Mouse (Mus musculus) limb, embryonic 13.5 days (tissue): ENCODE measurements around the gene Ereg. TPM values are rescaled to one million over a fixed set of nuclear protein-coding genes. Genes with fewer than 3 reads are reported as not detected.

Experiments used
- ATAC-seq: fragments of 200-750 bp; cut with Nextera tagmentation; 2 replicates; pipeline ENCODE4 v1.8.0; 2017; ENCODE audit warnings: low read depth, moderate number of reproducible peaks, moderate TSS enrichment; ENCODE audit not compliant: low FRiP score
- H3K27ac ChIP-seq: fragments of 300-500 bp; sonication (generic); 2 replicates; pipeline ENCODE4 v1.5.1; 2015; ENCODE audit warnings: inconsistent platforms, mild to moderate bottlenecking, moderate library complexity
- H3K27me3 ChIP-seq: fragments of 300-500 bp; sonication (generic); 2 replicates; pipeline ENCODE4 v1.6.1; 2015; ENCODE audit warnings: mild to moderate bottlenecking, inconsistent platforms
- H3K36me3 ChIP-seq: fragments of 300-500 bp; sonication (generic); 2 replicates; pipeline ENCODE4 v1.6.1; 2015; ENCODE audit warnings: inconsistent platforms, mild to moderate bottlenecking, moderate library complexity
- H3K4me1 ChIP-seq: fragments of 300-500 bp; sonication (generic); 2 replicates; pipeline ENCODE4 v1.6.1; 2015; ENCODE audit warnings: inconsistent platforms
- H3K4me2 ChIP-seq: fragments of 300-500 bp; sonication (generic); replicated peaks from 2 replicates; pipeline ENCODE4 v1.6.1; 2015; ENCODE audit warnings: inconsistent platforms, mild to moderate bottlenecking, moderate library complexity
- H3K4me3 ChIP-seq: fragments of 300-500 bp; sonication (generic); 2 replicates; pipeline ENCODE4 v1.5.1; 2015; ENCODE audit warnings: moderate library complexity, mild to moderate bottlenecking, inconsistent platforms
- H3K9ac ChIP-seq: fragments of 300-500 bp; sonication (generic); 2 replicates; pipeline ENCODE4 v1.6.1; 2015; ENCODE audit warnings: mild to moderate bottlenecking, inconsistent platforms
- H3K9me3 ChIP-seq: fragments of 300-500 bp; sonication (generic); 2 replicates; pipeline ENCODE4 v1.6.1; 2016; ENCODE audit warnings: inconsistent platforms
- WGBS: fragments of 180-500 bp; shearing (Covaris S2); methylation state at CpG from one replicate; pipeline ENCODE4 v1.1.7; 2015; 5-methylcytosine and 5-hydroxymethylcytosine counted together
- polyA plus RNA-seq: library from polyadenylated mRNA; unstranded; fragments of >200 nt; fragmentation: Nextera tagmentation; extraction: Ambion mirVana; gene quantifications from 2 replicates; pipeline ENCODE4 v1.2.1, GENCODE M21; 2015

Gene Ereg
- polyA plus RNA-seq, 1 experiment from 2014 or later = not detected

DNA sequence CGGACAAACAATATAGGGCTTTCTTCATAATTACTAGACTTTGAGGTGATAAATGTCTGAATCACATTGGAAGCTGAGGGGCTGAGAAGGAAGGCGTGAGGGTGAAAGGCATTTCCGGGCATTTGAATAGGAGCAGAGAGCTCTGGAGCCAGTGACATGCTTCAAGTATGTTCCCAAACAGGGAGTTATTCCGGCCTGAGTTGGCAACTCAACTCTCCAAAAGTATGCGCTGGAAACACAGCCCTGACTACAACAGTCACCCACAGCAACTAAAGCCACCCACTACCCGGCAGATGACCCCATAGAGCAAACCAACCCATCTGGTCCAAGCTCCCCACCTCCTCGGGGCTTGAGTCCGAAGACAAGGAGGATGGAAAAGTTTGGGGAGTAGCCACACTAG lies 396 bp upstream of the Ereg start:
- no peak overlapping the region for H3K27ac ChIP-seq
- peak overlapping the region; percentile 64 for H3K4me2 ChIP-seq
- ATAC-seq = no peak
- peaks cover 7% of the 10 kb centered on the region for H3K4me1 ChIP-seq
- H3K9ac ChIP-seq = peak overlapping the region; percentile 48
- H3K36me3 ChIP-seq = no peaks in the 10 kb centered on the region
- peaks cover 44% of the 10 kb centered on the region for H3K27me3 ChIP-seq
- 39% methylated on average over 8 of the region's 8 CpGs for WGBS
- H3K9me3 ChIP-seq = no peaks in the 10 kb centered on the region
- peak overlapping the region; percentile 38 for H3K4me3 ChIP-seq

DNA sequence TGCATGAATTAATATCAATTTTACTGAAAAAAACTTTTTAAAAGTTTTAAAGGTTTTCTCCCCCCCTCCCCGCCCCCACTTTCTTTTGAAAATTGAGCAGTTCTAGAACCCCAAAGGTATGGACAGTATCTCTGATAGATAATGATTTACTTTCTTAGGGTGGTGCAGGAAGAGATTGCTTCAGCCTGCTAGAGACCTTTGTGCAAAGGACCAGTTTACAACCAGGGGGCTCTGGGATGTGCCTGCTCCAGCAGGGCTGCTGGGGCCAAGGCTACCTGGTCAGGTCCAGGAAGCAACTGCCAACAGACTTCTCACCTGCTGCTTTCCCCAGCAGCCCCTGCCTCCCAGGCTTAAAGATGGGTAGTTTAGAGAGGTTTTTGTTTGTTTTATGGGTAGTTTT lies 599 bp downstream of the Ereg start:
- H3K9me3 ChIP-seq = no peaks in the 10 kb centered on the region
- peaks cover 44% of the 10 kb centered on the region for H3K27me3 ChIP-seq
- H3K27ac ChIP-seq = no peak overlapping the region
- no peak for ATAC-seq
- H3K4me3 ChIP-seq = no peak overlapping the region
- peaks cover 7% of the 10 kb centered on the region for H3K4me1 ChIP-seq
- 47% methylated on average over 1 of the region's 1 CpGs for WGBS
- no peaks in the 10 kb centered on the region for H3K36me3 ChIP-seq
- peak overlapping the region; percentile 64 for H3K4me2 ChIP-seq
- H3K9ac ChIP-seq = no peak overlapping the region

DNA sequence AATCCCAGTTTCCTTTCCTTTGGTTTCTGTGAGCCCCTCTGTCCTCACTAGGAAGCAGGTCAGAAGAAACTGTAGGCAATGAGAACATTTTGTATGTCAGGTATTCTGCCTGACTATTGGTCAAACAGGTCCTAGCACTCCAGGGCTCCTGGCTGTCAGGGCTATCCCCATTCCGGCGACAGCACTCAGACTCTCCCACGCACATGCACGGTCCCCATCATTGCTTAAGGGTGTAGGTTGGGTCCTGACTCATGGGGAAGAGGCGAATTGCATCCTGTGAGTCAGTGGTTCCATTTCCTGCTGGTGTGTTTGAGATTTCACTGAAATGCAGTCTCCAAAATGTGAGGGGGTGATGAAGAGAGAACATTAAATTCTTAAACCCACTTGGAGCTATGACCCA lies 8.6 kb downstream of the Ereg start:
- Histone ChIP-seq H3K27me3 (no peaks in the 10 kb centered on the region), H3K4me3 (no peak overlapping the region), H3K9ac (no peak overlapping the region), H3K4me2 (no peak overlapping the region), H3K27ac (no peak overlapping the region), H3K4me1 (no peaks in the 10 kb centered on the region), H3K36me3 (no peaks in the 10 kb centered on the region), H3K9me3 (no peaks in the 10 kb centered on the region)
- 76% methylated on average over 5 of the region's 5 CpGs for WGBS
- ATAC-seq = no peak

DNA sequence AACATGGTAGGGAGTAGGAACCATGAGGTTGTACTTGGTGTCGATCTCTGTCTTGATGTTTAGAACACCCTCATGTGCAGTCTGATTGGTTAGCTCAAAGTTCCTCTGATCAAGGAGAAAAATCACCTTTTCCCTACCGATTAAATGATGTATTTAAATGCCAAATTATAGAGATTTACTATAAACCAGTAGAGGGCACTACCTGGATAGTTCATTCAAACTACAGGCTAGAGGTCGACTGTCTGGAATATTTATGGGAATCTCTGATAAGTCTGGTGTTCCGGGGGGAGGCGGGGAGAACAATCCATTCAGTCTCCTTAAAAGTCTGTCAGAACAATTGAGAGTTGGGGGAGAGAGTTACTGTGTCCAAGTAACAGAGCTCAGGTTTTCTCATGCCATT lies 10.9 kb downstream of the Ereg start:
- Histone ChIP-seq H3K4me3 (no peak overlapping the region), H3K9me3 (no peaks in the 10 kb centered on the region), H3K9ac (no peak overlapping the region), H3K27ac (no peak overlapping the region), H3K4me1 (no peaks in the 10 kb centered on the region), H3K36me3 (no peaks in the 10 kb centered on the region), H3K27me3 (no peaks in the 10 kb centered on the region), H3K4me2 (no peak overlapping the region)
- ATAC-seq = no peak
- WGBS = 76% methylated on average over 5 of the region's 5 CpGs

DNA sequence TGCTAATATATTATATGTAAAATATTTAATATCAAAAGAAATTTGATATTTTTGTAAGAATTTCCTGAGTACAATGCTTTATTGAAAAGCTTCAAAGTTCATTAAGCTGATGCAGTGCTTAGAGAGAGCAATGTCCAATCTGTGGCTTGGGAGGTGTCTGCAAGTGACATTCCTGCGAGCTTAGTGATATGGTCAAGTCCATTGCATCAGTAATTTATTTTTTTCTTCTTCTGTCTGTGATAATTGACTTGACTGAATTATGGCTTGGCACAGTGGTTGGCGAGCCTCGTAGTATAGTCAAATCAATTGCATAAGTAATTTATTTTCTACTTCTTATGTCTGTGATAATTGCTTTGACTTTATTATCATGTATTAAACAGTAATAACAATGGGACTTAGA lies 15.9 kb downstream of the Ereg start:
- Histone ChIP-seq H3K27ac (no peak overlapping the region), H3K36me3 (no peaks in the 10 kb centered on the region), H3K9me3 (no peaks in the 10 kb centered on the region), H3K4me2 (no peak overlapping the region), H3K4me1 (no peaks in the 10 kb centered on the region), H3K27me3 (no peaks in the 10 kb centered on the region), H3K9ac (no peak overlapping the region), H3K4me3 (no peak overlapping the region)
- no peak for ATAC-seq
- WGBS = 81% methylated on average over 3 of the region's 3 CpGs

DNA sequence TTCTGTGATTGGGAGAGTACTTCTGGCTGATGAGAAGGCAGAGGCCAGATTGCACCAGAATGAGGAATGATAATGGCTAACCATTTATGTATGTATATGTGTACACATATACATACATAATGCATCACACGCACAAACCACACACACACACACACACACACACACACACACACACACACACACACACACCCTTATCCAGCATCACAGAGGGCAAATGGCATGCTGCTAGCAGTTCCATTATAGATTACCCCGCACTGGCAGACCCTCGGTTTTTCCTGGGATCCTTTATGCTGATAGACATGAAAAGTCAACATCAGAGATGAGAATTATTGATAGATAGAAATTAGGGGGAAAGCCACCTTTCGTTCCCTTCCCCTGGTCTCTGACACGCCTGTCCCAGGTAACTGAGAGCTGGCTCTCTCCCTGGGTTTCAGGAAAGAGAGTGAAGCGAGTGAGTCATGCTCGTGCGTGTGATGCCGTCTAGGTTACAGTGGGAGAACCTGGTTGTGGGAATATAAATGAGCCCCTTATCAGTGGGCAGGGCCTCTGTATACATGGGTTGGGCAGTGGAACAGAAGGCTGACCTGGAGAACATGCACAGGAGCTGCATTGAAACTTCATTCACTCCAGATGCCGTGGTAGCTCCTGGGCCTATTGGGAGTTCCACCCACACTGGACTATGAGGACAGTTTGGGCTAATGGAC lies 23.6 kb downstream of the Ereg start:
- Histone ChIP-seq H3K27me3 (no peaks in the 10 kb centered on the region), H3K4me3 (no peak overlapping the region), H3K27ac (no peak overlapping the region), H3K9ac (no peak overlapping the region), H3K4me2 (no peak overlapping the region), H3K9me3 (no peaks in the 10 kb centered on the region), H3K4me1 (no peaks in the 10 kb centered on the region), H3K36me3 (no peaks in the 10 kb centered on the region)
- whole genome bisulfite sequencing = 90% methylated on average over 10 of the region's 10 CpGs
- ATAC-seq = no peak

DNA sequence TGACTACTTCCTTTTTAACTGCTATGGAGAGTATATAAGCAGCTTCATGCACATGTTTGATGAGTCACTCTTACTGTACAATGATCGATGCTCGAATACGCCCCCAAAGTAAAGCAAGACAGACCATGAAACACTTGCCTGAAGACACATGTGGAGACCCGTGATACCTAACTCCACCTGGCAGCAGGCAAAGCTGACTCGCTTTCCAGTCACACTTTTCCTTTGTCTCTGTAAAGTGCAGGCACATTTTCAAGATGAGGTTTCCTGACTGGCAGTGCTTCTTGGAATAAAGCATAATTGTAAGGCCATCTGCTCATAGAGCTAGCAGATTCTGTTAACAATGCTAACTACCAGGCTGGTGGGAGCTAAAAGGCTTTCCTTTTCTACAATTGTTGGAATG lies 27.3 kb downstream of the Ereg start:
- H3K4me2 ChIP-seq = no peak overlapping the region
- H3K27ac ChIP-seq = no peak overlapping the region
- H3K9ac ChIP-seq = no peak overlapping the region
- no peaks in the 10 kb centered on the region for H3K9me3 ChIP-seq
- no peak for ATAC-seq
- H3K36me3 ChIP-seq = no peaks in the 10 kb centered on the region
- no peaks in the 10 kb centered on the region for H3K27me3 ChIP-seq
- no peak overlapping the region for H3K4me3 ChIP-seq
- no peaks in the 10 kb centered on the region for H3K4me1 ChIP-seq
- WGBS = 92% methylated on average over 5 of the region's 5 CpGs

DNA sequence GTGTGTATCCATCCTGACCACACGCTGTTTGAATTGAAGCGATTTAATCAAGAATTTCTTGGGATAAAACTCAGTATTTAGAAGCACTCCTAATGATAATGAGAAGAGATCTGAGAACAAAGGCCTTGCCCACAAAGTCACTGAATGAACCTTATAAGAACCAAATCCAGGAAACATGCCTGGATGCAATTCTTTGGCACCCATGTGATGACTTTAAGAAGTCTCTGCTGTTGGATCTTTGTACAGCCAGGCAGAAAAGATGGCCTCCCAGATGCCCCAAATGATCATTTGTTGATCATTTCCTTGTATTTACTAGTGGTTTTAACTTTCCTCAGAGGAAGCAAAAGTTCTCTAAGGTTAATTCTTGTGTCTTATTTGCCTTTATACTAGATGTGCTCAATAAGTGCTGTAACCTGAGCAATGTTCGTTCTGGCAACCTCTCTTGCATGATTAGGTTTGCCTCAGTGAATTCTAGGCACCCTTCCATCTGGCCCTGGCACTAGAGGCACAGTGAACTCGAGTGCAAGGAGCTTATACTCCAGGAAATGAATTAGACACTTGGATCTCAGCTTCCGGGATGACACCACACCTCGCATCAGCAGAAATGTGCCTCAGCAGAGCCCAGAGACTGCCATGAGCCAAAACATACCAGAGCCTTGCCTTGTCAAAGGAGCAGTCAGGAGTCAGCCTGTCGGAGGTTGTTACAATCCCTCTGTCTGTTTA lies 29.7 kb downstream of the Ereg start:
- no peaks in the 10 kb centered on the region for H3K27me3 ChIP-seq
- no peaks in the 10 kb centered on the region for H3K36me3 ChIP-seq
- no peaks in the 10 kb centered on the region for H3K9me3 ChIP-seq
- WGBS = 82% methylated on average over 7 of the region's 7 CpGs
- no peak for ATAC-seq
- no peak overlapping the region for H3K9ac ChIP-seq
- no peak overlapping the region for H3K4me3 ChIP-seq
- no peak overlapping the region for H3K27ac ChIP-seq
- no peak overlapping the region for H3K4me2 ChIP-seq
- H3K4me1 ChIP-seq = no peaks in the 10 kb centered on the region

DNA sequence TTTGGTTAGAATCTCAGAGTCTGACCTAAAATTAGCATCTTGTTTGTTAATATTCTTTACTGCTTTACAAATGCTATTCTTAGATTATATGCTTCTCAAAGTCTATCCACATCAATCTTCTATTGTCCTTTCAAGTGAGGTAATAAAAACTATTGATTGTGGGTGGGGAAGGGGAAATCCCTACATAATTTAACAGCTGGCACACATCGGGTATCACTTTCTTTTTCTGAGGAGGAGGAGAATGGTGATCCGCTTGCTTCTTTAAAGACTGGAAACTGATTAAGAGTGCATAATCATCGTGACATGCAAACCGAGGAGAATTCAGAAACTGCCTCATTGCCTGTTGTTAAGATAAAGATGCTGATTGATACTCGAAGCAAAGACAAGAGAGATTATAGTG lies 31.8 kb downstream of the Ereg start:
- no peaks in the 10 kb centered on the region for H3K9me3 ChIP-seq
- no peak overlapping the region for H3K4me3 ChIP-seq
- no peak for ATAC-seq
- no peak overlapping the region for H3K27ac ChIP-seq
- H3K4me1 ChIP-seq = no peaks in the 10 kb centered on the region
- 82% methylated on average over 5 of the region's 5 CpGs for WGBS
- H3K4me2 ChIP-seq = no peak overlapping the region
- H3K27me3 ChIP-seq = no peaks in the 10 kb centered on the region
- H3K9ac ChIP-seq = no peak overlapping the region
- no peaks in the 10 kb centered on the region for H3K36me3 ChIP-seq

DNA sequence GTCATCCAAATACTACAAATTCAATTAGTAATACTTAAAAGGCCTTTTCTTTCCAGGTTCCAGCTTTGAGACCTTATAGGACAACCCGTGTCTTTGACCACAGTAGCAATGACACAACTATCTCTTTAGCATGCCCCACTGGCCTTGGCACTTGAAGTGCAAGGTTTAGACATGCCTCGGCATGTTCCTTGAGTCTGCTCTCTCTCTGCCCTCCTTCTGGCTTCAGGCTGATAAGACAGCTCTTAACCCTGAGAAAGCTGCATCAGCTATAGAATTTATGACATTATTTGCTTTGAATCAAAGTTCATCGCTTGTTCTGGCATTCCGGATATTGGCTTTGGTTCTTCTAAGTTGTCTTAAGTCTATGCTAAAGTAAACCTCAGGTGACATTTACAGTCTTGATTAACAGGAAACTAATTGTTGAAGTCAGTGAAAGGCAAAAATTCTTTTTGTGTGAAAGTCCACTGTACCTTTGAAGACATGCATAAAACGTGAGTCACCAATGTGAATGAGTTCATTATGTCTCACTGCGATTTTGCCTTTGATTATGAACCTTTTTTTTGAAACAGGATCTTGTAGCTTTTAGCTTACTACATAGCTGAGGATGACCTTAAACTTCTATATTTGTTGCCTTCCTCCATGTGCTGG lies 35.7 kb downstream of the Ereg start:
- Histone ChIP-seq H3K27ac (no peak overlapping the region), H3K36me3 (no peaks in the 10 kb centered on the region), H3K4me2 (no peak overlapping the region), H3K27me3 (no peaks in the 10 kb centered on the region), H3K9ac (no peak overlapping the region), H3K4me1 (no peaks in the 10 kb centered on the region), H3K9me3 (no peaks in the 10 kb centered on the region), H3K4me3 (no peak overlapping the region)
- ATAC-seq = no peak
- WGBS = 82% methylated on average over 6 of the region's 6 CpGs

DNA sequence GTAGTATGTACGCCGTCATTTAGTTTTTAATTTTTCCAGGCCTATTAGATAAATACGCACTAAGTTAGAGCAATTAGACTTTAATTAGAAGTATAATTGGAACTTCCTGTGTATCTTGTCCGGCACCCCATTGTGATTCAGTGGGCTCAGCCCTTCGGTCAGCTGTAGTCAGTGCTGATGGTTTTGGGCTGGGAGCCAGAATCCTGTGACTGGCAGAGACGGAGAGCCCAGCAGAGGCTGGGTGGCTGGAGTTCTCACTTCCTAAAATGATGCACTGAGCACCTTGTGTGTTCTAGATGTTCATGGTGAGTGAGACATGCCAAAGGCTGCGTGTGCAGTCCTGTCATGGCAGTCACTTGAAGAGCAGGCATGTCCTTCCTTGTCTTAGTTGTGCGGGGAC lies 36.6 kb downstream of the Ereg start:
- H3K36me3 ChIP-seq = no peaks in the 10 kb centered on the region
- H3K4me2 ChIP-seq = no peak overlapping the region
- no peaks in the 10 kb centered on the region for H3K9me3 ChIP-seq
- H3K4me3 ChIP-seq = no peak overlapping the region
- no peak overlapping the region for H3K27ac ChIP-seq
- no peaks in the 10 kb centered on the region for H3K27me3 ChIP-seq
- no peaks in the 10 kb centered on the region for H3K4me1 ChIP-seq
- ATAC-seq = no peak
- H3K9ac ChIP-seq = no peak overlapping the region
- 85% methylated on average over 8 of the region's 8 CpGs for WGBS

DNA sequence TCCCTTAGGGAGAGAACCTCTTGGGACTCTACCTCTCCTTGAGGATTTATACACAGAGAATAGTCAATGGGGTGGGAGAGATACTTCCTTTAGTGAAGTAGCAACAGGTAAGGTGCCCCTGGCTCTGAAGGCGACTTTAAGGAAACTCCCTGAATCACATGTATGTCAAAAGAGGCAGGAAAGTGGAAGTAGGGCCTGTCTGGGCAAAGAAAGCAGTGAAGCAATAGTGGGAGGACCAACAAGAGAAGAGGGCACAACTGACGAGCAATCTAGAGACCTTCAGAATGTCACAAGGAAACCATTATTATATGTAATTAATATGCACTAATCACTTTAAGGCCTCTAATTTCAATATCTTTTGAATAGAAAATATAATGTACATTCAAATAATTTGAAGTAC lies 39.5 kb downstream of the Ereg start:
- Histone ChIP-seq H3K9ac (no peak overlapping the region), H3K9me3 (no peaks in the 10 kb centered on the region), H3K4me1 (no peaks in the 10 kb centered on the region), H3K27me3 (no peaks in the 10 kb centered on the region), H3K4me3 (no peak overlapping the region), H3K27ac (no peak overlapping the region), H3K4me2 (no peak overlapping the region), H3K36me3 (no peaks in the 10 kb centered on the region)
- ATAC-seq = no peak
- 82% methylated on average over 2 of the region's 2 CpGs for WGBS
